Mouse (Mus musculus) myocyte (in vitro differentiated cells): Measurements from ENCODE around the gene Lgals3bp.

Experiments
- E2F4 ChIP-seq: IDR thresholded peaks from one replicate; pipeline ENCODE4 v1.6.1; 2011; ENCODE audit warnings: mild to moderate bottlenecking, control low read depth, moderate library complexity; ENCODE audit not compliant: insufficient read depth
- POLR2A ChIP-seq: IDR thresholded peaks from one replicate; pipeline ENCODE4 v1.6.1; 2011; ENCODE audit warnings: low read depth, mild to moderate bottlenecking, control low read depth, moderate library complexity; ENCODE audit not compliant: insufficient read length
- POLR2AphosphoS2 ChIP-seq: IDR thresholded peaks from one replicate; pipeline ENCODE4 v1.6.1; 2011; ENCODE audit warnings: low read depth, control low read depth; ENCODE audit not compliant: insufficient read length
- REST ChIP-seq: IDR thresholded peaks from one replicate; pipeline ENCODE4 v1.6.1; 2011; ENCODE audit warnings: mild to moderate bottlenecking, control low read depth, moderate library complexity; ENCODE audit not compliant: insufficient read depth, insufficient read length
- TCF12 ChIP-seq: IDR thresholded peaks from one replicate; pipeline ENCODE4 v1.6.1; 2011; ENCODE audit warnings: mild to moderate bottlenecking, control low read depth; ENCODE audit not compliant: poor library complexity, insufficient read depth, severe bottlenecking
- TCF3 ChIP-seq: IDR thresholded peaks from one replicate; pipeline ENCODE4 v1.6.1; 2011; ENCODE audit warnings: low read depth, control low read depth; ENCODE audit not compliant: insufficient read length
- USF1 ChIP-seq: IDR thresholded peaks from one replicate; pipeline ENCODE4 v1.6.1; 2011; ENCODE audit warnings: low read depth, mild to moderate bottlenecking, control low read depth, moderate library complexity

GRCm38 (mm10) chr11:118394538-118394937, 7.4 kb downstream of the Lgals3bp start:
- no peak for TF ChIP-seq POLR2A
- no peak for TF ChIP-seq POLR2AphosphoS2
- no peak for TF ChIP-seq E2F4
- TF ChIP-seq TCF12: no peak
- TF ChIP-seq TCF3: no peak
- no peak for TF ChIP-seq REST
- no peak for TF ChIP-seq USF1
